Mouse (Mus musculus): ENCODE measurements around the gene Car2.
A peak's percentile ranks its signal among the peaks of the same experiment; 100 is the strongest.

The Car2 gene

GRCm38 (mm10) chr3:14915355-14915754 is 29.3 kb downstream of the Car2 start:
- ATAC-seq (ENCODE audit: insufficient number of reproducible peaks, low FRiP score, low TSS enrichment), result no peak

GRCm38 (mm10) chr3:14917261-14917660 is 31.2 kb downstream of the Car2 start:
- ATAC-seq (ENCODE audit: insufficient number of reproducible peaks, low FRiP score, low TSS enrichment), result no peak

- ATAC-seq (ENCODE audit: insufficient number of reproducible peaks, low FRiP score, low TSS enrichment), result no peak
Measured at GRCm38 (mm10) chr3:14944706-14945105, 58.6 kb downstream of the Car2 start.

- ATAC-seq (ENCODE audit: insufficient number of reproducible peaks, low FRiP score, low TSS enrichment), result no peak
Measured at GRCm38 (mm10) chr3:14945627-14946026, 59.6 kb downstream of the Car2 start.

- no peak for ATAC-seq (ENCODE audit: insufficient number of reproducible peaks, low FRiP score, low TSS enrichment)
Measured at GRCm38 (mm10) chr3:14948067-14948800, 62.2 kb downstream of the Car2 start.

- ATAC-seq (ENCODE audit: insufficient number of reproducible peaks, low FRiP score, low TSS enrichment), result peak; percentile 92
Measured at GRCm38 (mm10) chr3:14950031-14950430, 64.0 kb downstream of the Car2 start.
